Mouse (Mus musculus) lung, postnatal 0 days (tissue): ENCODE results near the gene Olfr914. TPM values are rescaled to one million over a fixed set of nuclear protein-coding genes. Genes with fewer than 3 reads are reported as not detected.

Experiments used
- ATAC-seq: fragments of 200-750 bp; cut with Nextera tagmentation; 2 replicates; pipeline ENCODE4 v1.8.0; 2017; ENCODE audit warnings: moderate library complexity
- DNase-seq: peaks from one replicate; pipeline ENCODE4 v3.0.0-alpha.2; 2016; ENCODE audit warnings: low spot score
- H3K27ac ChIP-seq: fragments of 300-500 bp; sonication (generic); 2 replicates; pipeline ENCODE4 v1.5.1; 2014; ENCODE audit warnings: antibody characterized with exemption, mild to moderate bottlenecking, low read length, mixed read lengths
- H3K27me3 ChIP-seq: fragments of 300-500 bp; sonication (generic); replicated peaks from 2 replicates; pipeline ENCODE4 v1.6.1; 2014; ENCODE audit warnings: low read length, mixed read lengths; ENCODE audit not compliant: insufficient read depth
- H3K36me3 ChIP-seq: fragments of 300-500 bp; sonication (generic); 2 replicates; pipeline ENCODE4 v1.6.1; 2014; ENCODE audit warnings: low read length, mixed read lengths; ENCODE audit not compliant: insufficient read depth
- H3K4me1 ChIP-seq: fragments of 300-500 bp; sonication (generic); 2 replicates; pipeline ENCODE4 v1.6.1; 2014; ENCODE audit warnings: antibody characterized with exemption, low read depth, low read length, mixed read lengths; ENCODE audit not compliant: insufficient read depth
- H3K4me2 ChIP-seq: fragments of 300-500 bp; sonication (generic); replicated peaks from 2 replicates; pipeline ENCODE4 v1.6.1; 2014; ENCODE audit warnings: low read depth, mild to moderate bottlenecking, low read length, moderate library complexity, mixed read lengths
- H3K4me3 ChIP-seq: fragments of 300-500 bp; sonication (generic); 2 replicates; pipeline ENCODE4 v1.5.1; 2014; ENCODE audit warnings: low read depth, low read length
- H3K9ac ChIP-seq: fragments of 300-500 bp; sonication (generic); replicated peaks from 2 replicates; pipeline ENCODE4 v1.6.1; 2014; ENCODE audit warnings: low read depth, mild to moderate bottlenecking
- H3K9me3 ChIP-seq: fragments of 300-500 bp; sonication (generic); 2 replicates; pipeline ENCODE4 v1.6.1; 2016; ENCODE audit warnings: low read length, mixed read lengths
- CTCF ChIP-seq: IDR thresholded peaks from 2 replicates; pipeline ENCODE4 v1.5.1; 2016; ENCODE audit warnings: antibody characterized with exemption, mild to moderate bottlenecking
- EP300 ChIP-seq: IDR thresholded peaks from 2 replicates; pipeline ENCODE4 v1.6.1; 2016; ENCODE audit warnings: antibody characterized with exemption, mild to moderate bottlenecking, control low read depth
- WGBS: fragments of 180-500 bp; shearing (Covaris S2); extraction: QIAGEN DNeasy Blood & Tissue Kit; methylation state at CpG from one replicate; pipeline ENCODE4 v1.1.7; 2014; 5-methylcytosine and 5-hydroxymethylcytosine counted together
- polyA plus RNA-seq: library from polyadenylated mRNA; unstranded; fragments of >200 nt; fragmentation: Nextera tagmentation; extraction: Ambion mirVana; gene quantifications from 2 replicates; pipeline ENCODE4 v1.2.1, GENCODE M21; 2015

The Olfr914 gene
- polyA plus RNA-seq, result not detected in 2 replicates

DNA sequence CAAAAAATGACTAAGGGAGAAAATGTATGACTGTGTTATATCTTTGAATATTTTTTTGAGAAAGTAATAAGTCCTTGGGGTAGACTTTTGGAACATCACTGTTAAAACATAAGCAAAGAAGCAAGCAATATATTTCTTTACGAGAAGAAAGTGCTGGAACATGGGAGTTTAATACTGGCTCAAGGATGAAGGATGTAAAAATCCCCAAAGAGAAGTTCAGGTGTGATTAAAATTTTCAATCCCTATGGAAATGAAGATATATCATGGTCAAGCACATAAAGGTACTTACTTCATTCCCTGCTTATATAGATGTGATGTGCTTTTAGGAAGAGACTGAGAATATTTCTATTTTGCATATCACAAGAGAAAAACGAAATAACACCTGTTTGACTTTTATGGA is at the start of gene Olfr914:
Gene Olfr914 (plus strand): TSS at position 301 of the 400 bp plus-strand sequence.
- ATAC-seq (no peak), DNase-seq (no peak)
- H3K4me3 ChIP-seq, result no peak within 1 kb of the TSS
- H3K9ac ChIP-seq, result no peak within 1 kb of the TSS
- no peaks in the 10 kb centered on the region for H3K9me3 ChIP-seq
- no peaks in the 10 kb centered on the region for H3K27me3 ChIP-seq
- TF ChIP-seq CTCF, result no peak
- no peak for TF ChIP-seq EP300
- H3K36me3 ChIP-seq, result no peaks in the 10 kb centered on the region
- no peak within 1 kb of the TSS for H3K4me2 ChIP-seq
- WGBS, result 61% methylated on average over 2 of the region's 2 CpGs
- H3K27ac ChIP-seq, result no peak within 1 kb of the TSS
- H3K4me1 ChIP-seq, result no peaks in the 10 kb centered on the region

DNA sequence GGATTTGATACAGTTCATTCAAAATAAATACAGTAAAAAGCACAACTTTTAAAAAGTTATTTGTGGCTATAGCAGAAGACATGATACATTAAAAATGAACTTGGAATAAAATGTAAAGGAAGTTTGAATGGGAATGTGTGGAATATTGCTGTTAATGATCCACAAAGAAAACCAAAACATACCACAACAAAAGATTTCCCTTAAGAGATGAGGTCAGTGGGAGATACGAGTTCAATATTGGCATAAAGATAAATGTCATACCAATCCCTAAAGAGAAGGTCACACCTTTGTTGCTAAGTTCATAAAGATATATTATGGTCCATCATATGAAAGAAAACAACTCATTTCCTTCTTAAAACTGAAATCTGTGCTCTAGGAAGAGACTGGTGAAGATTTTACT is 25.0 kb upstream of the Olfr914 start, which contains the start of gene Olfr912:
Gene Olfr912 (plus strand): TSS at position 301 of the 400 bp plus-strand sequence.
- no peak within 1 kb of the TSS for H3K9ac ChIP-seq
- ATAC-seq (no peak), DNase-seq (no peak)
- no peak for TF ChIP-seq CTCF
- no peak for TF ChIP-seq EP300
- no peaks in the 10 kb centered on the region for H3K9me3 ChIP-seq
- no peaks in the 10 kb centered on the region for H3K27me3 ChIP-seq
- H3K4me3 ChIP-seq, result no peak within 1 kb of the TSS
- 51% methylated on average over 1 of the region's 1 CpGs for WGBS
- no peak within 1 kb of the TSS for H3K27ac ChIP-seq
- no peaks in the 10 kb centered on the region for H3K4me1 ChIP-seq
- no peak within 1 kb of the TSS for H3K4me2 ChIP-seq
- no peaks in the 10 kb centered on the region for H3K36me3 ChIP-seq

DNA sequence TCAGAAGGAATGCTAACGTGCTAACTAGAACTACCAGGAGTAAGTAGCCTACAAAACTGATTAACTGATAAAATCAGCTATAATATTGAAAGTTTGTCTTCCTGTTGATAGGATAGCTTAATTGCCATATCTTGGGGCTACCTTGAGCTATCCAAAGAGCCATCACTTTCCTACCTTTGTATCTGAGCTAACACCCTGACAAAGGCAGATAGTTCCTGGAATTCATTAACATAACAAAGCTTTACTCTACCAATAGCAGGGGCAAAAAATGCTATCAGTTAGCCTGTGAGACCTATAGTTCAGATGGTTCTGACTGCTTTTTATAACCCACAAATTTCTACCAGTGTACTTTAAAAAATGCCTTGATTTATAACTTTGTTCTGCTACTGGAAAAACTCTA is 13.8 kb upstream of the Olfr914 start:
- Histone ChIP-seq H3K4me2 (no peak overlapping the region), H3K36me3 (no peaks in the 10 kb centered on the region), H3K9ac (no peak overlapping the region), H3K4me3 (no peak overlapping the region), H3K27ac (no peak overlapping the region), H3K9me3 (no peaks in the 10 kb centered on the region), H3K4me1 (no peaks in the 10 kb centered on the region), H3K27me3 (no peaks in the 10 kb centered on the region)
- WGBS, result 61% methylated on average over 1 of the region's 1 CpGs
- DNase-seq (no peak), ATAC-seq (no peak)
- TF ChIP-seq EP300 (no peak), CTCF (no peak)

DNA sequence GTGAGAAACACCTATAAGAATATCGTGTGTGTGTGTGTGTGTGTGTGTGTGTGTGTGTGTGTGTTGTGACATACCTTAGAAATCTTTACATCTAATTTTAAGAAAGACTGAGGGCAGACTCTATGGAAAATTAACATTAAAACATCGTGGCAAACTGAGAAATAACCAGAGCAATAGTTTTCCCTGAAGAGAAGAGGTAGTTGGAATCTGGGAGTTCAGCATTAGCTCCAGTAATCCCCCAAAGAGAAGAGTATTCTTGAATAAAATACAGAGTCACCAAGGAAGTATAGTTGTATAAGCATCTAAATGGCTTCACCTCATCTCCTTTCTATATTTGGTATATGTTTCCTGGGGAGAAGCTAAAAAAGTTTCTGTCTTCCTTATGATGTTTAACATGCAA is 12.4 kb upstream of the Olfr914 start, which contains the start of gene Olfr913:
Gene Olfr913 (plus strand): TSS at position 301 of the 400 bp plus-strand sequence.
- no peaks in the 10 kb centered on the region for H3K9me3 ChIP-seq
- no peak for TF ChIP-seq CTCF
- no peak for TF ChIP-seq EP300
- H3K27ac ChIP-seq, result no peak within 1 kb of the TSS
- H3K4me2 ChIP-seq, result no peak within 1 kb of the TSS
- H3K27me3 ChIP-seq, result no peaks in the 10 kb centered on the region
- no peaks in the 10 kb centered on the region for H3K36me3 ChIP-seq
- H3K4me1 ChIP-seq, result no peaks in the 10 kb centered on the region
- H3K9ac ChIP-seq, result no peak within 1 kb of the TSS
- 37% methylated on average over 2 of the region's 2 CpGs for WGBS
- ATAC-seq, result no peak
- H3K4me3 ChIP-seq, result no peak within 1 kb of the TSS
- no peak for DNase-seq

- 68% methylated on average over 4 of the region's 4 CpGs for WGBS
- no peak overlapping the region for H3K9ac ChIP-seq
- no peak for TF ChIP-seq EP300
- TF ChIP-seq CTCF, result no peak
- no peak for DNase-seq
- H3K4me2 ChIP-seq, result no peak overlapping the region
- H3K4me1 ChIP-seq, result no peaks in the 10 kb centered on the region
- no peak overlapping the region for H3K27ac ChIP-seq
- H3K9me3 ChIP-seq, result no peaks in the 10 kb centered on the region
- no peak for ATAC-seq
- no peak overlapping the region for H3K4me3 ChIP-seq
- no peaks in the 10 kb centered on the region for H3K36me3 ChIP-seq
- no peaks in the 10 kb centered on the region for H3K27me3 ChIP-seq
These were observed 27.5 kb downstream of the Olfr914 start for GRCm38 (mm10) chr9:38632406-38632805.

- no peak within 1 kb of the TSS for H3K4me3 ChIP-seq
- ATAC-seq (no peak), DNase-seq (no peak)
- no peak within 1 kb of the TSS for H3K27ac ChIP-seq
- no peak within 1 kb of the TSS for H3K4me2 ChIP-seq
- no peaks in the 10 kb centered on the region for H3K27me3 ChIP-seq
- no peak for TF ChIP-seq CTCF
- no peak for TF ChIP-seq EP300
- H3K36me3 ChIP-seq, result no peaks in the 10 kb centered on the region
- no peak within 1 kb of the TSS for H3K9ac ChIP-seq
- H3K4me1 ChIP-seq, result no peaks in the 10 kb centered on the region
- H3K9me3 ChIP-seq, result no peaks in the 10 kb centered on the region
- 38% methylated on average over 1 of the region's 1 CpGs for WGBS
These were observed 54.9 kb downstream of the Olfr914 start, which contains the start of gene Olfr916 for GRCm38 (mm10) chr9:38659775-38660174. Gene Olfr916, minus strand, starts transcription at chr9:38659875.

Other genes with a start within 250 kb of the Olfr914 start
- not detected in 2 replicates for gene Olfr250, start 238.2 kb upstream of the Olfr914 start, polyA plus RNA-seq
- not detected in 2 replicates for gene Olfr251, start 228.0 kb upstream of the Olfr914 start, polyA plus RNA-seq
- not detected in 2 replicates for gene Olfr147, start 203.4 kb upstream of the Olfr914 start, polyA plus RNA-seq
- gene Olfr901, start 175.6 kb upstream of the Olfr914 start, polyA plus RNA-seq, result not detected in 2 replicates
- not detected in 2 replicates for gene Olfr902, start 157.4 kb upstream of the Olfr914 start, polyA plus RNA-seq
- not detected in 2 replicates for gene Olfr904, start 142.0 kb upstream of the Olfr914 start, polyA plus RNA-seq
- not detected in 2 replicates for gene Olfr905, start 134.0 kb upstream of the Olfr914 start, polyA plus RNA-seq
- gene Olfr906, start 118.0 kb upstream of the Olfr914 start, polyA plus RNA-seq, result not detected in 2 replicates
- gene Olfr907, start 109.3 kb upstream of the Olfr914 start, polyA plus RNA-seq, result not detected in 2 replicates
- gene Olfr911-ps1, start 83.5 kb upstream of the Olfr914 start, polyA plus RNA-seq, result not detected in 2 replicates
- not detected in 2 replicates for gene Olfr910, start 67.3 kb upstream of the Olfr914 start, polyA plus RNA-seq
- gene Olfr912, start 24.9 kb upstream of the Olfr914 start, polyA plus RNA-seq, result not detected in 2 replicates
- gene Olfr913, start 12.3 kb upstream of the Olfr914 start, polyA plus RNA-seq, result not detected in 2 replicates
- not detected in 2 replicates for gene Olfr916, start 54.8 kb downstream of the Olfr914 start, polyA plus RNA-seq
- gene Olfr917, start 60.7 kb downstream of the Olfr914 start, polyA plus RNA-seq, result not detected in 2 replicates
- gene Olfr918, start 69.5 kb downstream of the Olfr914 start, polyA plus RNA-seq, result not detected in 2 replicates
- gene Olfr919, start 98.6 kb downstream of the Olfr914 start, polyA plus RNA-seq, result not detected in 2 replicates
- 30.3 and 34.9 TPM in 2 replicates for gene Vwa5a, start 113.2 kb downstream of the Olfr914 start, polyA plus RNA-seq
- gene Olfr920, start 147.2 kb downstream of the Olfr914 start, polyA plus RNA-seq, result 0.14 and 0.17 TPM in 2 replicates
- gene Olfr921, start 168.0 kb downstream of the Olfr914 start, polyA plus RNA-seq, result not detected in 2 replicates
- gene Olfr922, start 209.5 kb downstream of the Olfr914 start, polyA plus RNA-seq, result not detected in 2 replicates
- gene Olfr923, start 221.4 kb downstream of the Olfr914 start, polyA plus RNA-seq, result not detected in 2 replicates
- not detected in 2 replicates for gene Olfr924, start 239.3 kb downstream of the Olfr914 start, polyA plus RNA-seq
- not detected in 2 replicates for gene Olfr26, start 250.0 kb downstream of the Olfr914 start, polyA plus RNA-seq